Mouse (Mus musculus) spleen, adult 2 months (tissue): ENCODE results near the gene Dnah7c.

Experiments
- CTCF ChIP-seq: fragments of 200-500 bp; IDR thresholded peaks from 2 replicates; pipeline ENCODE4 v1.5.1; 2011; ENCODE audit warnings: mild to moderate bottlenecking, inconsistent platforms; ENCODE audit not compliant: insufficient read depth, insufficient read length, insufficient replicate concordance; ENCODE audit errors: extremely low read depth
- POLR2A ChIP-seq: fragments of 200-500 bp; IDR thresholded peaks from 2 replicates; pipeline ENCODE4 v1.6.1; 2011; ENCODE audit warnings: low read depth, low read length, inconsistent platforms

GRCm38 (mm10) chr1:46408324-46409115 is 16.9 kb upstream of the Dnah7c start:
- TF ChIP-seq CTCF (no peak), POLR2A (no peak)
